Mouse (Mus musculus) frontal cortex, postnatal 25 days (tissue): ENCODE results near the gene Ager.

Experiments
- DNase-seq, 2 experiments: peaks; one replicate each; pipeline ENCODE4 v3.0.0; 2022; ENCODE audit warnings: low spot score in 2 of 2

Gene Ager

DNA sequence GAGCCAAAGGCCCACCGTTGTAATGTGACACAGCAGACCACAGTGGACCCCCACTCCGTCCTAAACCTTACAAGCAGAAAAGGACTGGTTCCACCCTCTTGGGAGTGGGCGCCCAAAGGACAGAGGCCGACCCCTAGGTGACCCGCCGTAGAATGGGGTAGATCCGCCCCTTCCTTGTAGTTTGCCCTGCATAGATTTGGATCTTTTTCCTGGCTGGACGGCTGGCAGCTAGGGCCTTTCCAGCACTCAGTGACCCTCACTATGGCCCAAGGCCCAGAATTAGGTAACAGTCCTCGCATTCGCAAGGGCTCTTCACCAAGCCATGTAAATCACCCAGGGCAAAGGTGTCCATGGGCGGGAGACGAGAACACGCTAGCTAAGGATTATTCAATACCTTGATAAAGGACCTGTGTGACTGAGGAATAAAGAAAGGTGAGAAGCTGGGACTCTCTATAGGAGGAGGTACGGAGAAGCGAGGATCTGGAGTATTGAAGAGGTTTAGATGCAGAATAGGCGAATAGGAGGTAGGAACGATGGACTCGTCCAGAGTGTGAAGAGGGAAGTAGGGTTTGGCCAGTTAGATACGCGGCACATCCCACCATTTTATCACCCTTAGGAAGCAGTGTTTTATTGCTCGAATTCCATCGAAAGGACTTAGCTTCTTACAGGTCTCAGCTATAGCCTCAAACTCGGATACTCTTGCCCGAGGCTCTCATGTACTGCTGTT lies 7.0 kb downstream of the Ager start:
- DNase-seq = no peak

DNA sequence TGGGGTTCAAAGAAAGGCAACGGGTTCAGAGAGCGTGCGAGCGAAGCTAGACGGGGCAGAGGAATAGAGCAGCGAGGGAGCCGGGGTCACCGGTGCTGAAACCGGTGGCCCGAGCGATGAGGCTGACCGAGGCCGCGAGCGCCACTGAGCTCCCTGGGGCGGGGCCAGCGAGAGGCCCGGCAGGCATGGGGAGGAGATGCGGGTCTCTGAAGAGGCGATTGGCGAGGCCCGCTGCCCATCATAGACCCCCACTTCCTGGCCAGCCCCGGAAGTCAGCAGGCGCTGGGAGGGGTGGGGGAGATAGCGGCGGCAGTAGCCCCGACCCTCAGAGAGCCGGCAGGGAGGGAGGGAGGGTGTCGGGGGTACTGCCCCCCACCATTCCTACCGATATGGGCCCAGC lies 7.9 kb downstream of the Ager start:
- peak; percentile 96 to 98 for DNase-seq

DNA sequence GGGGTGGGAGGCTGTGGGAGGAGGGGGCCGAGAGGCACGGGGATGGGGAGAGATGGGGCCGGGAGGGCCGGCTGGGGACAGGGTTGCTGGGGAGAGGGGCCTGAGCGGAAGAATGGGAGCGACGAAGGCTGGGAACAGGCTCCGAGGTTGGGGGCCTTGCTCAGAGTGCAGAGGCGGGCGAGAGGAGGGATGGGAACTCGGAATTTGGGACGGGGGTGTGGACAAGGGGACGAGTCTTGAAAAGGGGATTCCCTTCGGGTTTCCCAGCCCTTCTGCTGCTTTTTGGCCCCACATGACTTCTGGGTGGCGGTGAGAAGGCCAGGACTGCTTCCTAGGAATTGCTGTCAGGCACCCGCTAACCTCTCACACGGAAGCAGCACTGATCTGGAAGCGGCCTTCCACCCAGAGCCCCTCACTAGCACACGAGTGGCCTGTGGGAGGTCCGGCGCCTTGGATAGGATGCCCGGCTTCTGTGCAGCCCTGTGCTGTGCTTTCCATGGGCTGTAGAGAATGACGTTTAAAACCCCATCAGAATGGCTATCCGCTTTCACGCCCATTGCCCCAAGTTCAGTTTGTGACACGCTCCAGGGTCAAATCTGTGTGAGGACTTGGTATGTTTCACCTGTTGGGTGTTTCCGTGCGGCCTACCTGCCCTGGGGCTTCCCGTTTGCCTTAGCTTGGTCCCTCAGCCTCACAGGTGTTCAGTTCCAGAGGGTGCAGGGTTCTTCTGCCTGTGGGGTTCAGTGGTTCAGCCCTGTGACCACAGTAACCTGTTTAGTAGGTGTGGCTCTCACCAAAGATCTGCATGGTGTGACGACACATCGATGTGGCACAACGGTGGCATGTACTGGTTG lies 8.8 kb downstream of the Ager start:
- no peak for DNase-seq

DNA sequence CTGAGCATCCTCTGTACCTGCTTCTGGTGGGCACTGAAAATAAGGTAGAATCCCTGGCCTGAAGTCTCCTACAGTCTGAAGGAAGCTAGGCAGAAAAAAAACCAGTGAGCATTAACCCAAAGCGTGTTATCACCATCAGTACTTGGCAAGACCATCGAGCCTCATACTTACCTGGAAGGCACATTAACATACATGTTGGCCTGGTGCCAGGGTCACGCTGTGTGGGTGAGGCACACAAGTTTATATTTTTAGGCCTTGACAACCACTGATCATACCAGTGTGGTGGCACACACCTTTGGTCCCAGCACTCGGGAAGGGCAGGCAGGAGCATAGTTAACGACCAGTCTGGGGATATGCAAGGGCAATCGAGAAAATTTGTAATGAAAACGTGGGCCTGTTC lies 10.3 kb downstream of the Ager start:
- no peak for DNase-seq

DNA sequence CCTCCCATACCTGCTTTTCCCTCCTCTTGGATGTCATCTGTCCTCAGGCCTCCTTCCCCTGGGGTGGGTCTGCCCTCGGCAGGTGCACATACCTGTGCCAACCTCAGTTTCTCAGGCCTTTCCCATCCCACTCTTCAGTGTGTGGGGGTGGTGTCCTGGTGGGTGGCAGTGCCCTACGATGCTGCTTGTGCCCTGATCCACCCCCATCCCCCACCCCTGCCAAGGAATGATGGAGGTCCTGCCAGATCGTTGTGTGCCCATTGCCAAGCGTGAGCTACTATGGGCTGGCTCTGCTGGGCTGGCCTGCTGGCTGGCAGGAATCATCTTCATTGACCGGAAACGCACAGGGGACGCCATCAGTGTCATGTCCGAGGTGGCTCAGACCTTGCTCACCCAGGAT lies 13.4 kb downstream of the Ager start:
- DNase-seq = no peak

DNA sequence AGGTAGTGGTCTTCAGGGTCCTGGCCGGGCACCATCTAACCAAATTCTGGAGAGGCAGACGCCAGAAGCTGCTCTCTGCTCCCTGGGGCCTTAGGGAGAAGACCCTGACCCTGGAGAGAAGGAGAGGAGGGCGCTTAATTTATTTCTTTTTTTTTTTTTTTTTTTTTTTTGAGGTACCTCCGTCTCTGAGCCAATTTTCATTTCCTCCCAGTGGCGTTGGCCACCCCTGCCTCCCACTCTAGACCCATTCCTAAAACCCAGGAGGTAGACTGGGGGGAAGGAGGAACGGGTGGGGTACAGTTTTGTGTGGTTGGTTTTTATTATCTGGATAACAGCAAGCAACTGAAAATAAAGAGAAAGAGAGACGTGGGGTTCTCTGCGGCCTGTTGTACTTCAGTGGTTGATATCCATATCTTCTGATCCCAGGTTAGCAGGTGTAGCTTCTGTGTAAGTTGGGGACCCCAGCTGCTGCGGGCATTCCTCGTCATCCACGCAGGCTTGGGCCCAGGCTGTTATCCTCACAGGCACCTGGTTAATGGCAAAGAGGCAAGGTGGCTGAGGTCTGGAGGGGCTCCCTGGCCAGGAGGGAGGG lies 15.5 kb downstream of the Ager start:
- no peak for DNase-seq

DNA sequence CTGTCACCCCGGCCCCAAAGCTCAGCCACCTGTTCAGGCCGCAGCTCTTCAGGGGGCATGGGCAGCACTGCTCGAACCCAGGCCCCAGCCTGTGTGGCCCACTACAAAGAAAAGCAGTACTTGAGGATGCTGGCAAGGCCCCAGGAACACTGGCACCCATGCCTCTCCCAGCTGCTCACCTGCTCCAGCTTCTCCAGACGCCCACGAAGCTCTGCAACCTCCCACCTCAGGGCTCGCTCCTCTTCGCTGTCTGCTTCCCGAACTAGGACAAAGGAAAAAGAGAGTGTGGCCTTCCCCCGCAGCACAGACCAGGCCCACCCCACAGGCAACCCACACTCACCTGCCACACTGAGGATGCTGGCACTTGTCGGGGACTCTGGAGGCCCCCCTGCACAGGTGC lies 16.2 kb downstream of the Ager start:
- no peak for DNase-seq

DNA sequence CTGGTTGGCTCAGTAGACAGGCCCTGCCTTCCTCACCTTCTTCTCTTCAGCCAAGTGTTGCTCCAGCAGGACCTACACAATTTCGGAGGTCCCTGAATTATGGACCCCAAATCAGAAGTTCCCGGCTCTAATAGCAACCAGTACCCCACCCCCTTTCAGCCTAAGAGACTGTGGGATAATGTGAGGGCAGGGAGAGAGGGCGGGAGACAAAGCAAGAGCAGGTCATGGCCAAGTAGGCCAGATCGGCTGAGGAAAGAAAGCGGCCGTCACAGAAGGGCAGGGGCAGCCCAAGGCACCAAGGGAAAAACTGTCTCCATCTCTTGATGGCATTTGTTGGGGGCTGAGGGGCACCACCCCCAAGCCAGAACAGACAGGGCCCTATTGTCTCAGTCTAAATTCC lies 18.2 kb downstream of the Ager start, which contains the start of gene Egfl8:
Egfl8 (minus strand) TSS at position 101 of the 400 bp plus-strand sequence.
- no peak for DNase-seq

DNA sequence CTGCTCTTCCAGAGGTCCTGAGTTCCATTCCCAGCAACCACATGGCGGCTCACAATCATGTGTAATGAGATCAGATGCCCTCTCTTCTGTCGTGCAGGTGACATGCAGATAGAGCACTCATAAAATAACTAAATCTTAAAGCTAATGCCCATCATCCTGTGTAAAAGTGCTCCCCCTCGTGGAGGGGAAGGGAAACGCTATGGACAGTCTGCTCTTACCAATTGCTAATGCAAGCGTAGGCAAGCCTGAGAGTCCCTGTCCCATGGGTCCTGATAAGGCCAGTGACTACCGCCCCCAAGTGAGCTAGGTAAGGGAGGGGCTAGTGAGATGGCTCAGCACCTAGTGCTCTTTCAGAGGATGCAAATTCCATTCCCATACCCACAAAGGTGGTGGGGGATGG lies 21.3 kb downstream of the Ager start:
- DNase-seq = no peak

DNA sequence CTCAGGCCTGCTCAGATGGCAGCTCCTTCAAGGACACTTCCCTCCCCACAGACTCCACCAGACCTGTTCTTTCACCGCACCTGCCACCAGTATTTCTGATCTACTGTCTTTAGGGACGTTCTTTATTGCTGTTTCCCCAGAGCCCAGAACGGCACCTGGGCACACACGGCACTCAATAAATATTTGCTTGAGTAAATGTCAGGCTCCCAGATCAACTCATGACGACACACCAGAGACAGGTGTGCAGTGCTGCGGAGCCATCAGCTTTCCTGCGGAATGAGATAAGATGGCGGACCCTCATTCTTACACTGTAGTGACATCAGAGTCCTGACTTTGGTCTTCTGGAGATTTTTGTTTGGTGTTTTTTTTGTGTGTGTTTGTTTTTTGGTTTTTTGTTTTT lies 23.3 kb downstream of the Ager start:
- DNase-seq = no peak

DNA sequence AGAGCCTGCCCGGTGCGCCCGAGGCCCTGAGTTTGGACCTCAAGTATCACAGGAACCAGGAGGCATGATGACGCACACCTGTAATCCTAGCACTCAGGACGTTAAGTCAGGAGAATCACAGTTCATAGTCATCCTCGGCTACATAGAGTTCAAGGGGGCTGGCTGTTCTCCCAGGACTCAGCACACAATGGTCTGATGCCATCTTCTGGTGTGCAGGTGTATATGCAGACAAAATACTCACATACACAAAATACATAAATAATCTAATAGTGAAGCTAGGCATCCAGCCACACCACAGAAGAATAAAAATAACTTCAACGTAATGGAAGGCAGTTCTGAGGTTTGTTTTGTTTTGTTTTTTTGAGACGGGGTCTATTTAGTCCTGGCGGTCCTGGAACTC lies 25.5 kb downstream of the Ager start:
- no peak for DNase-seq

DNA sequence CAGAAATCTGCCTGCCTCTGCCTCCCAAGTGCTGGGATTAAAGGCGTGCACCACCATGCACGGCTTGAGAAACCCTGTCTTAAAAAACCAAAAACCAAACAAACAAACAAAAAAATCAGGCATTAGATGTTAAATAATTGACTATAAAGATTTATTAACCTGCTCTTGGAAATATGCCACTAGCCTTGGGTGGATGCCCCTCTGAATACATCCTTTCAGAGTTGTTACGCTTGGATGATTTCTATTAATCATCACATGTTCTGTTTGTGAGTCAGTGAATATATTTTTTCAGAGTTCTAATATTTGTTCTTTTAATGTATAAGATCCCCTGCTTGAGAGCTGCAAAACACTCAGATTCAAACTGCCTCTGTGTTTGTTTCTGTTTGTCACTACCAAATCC lies 27.3 kb downstream of the Ager start:
- no peak for DNase-seq

DNA sequence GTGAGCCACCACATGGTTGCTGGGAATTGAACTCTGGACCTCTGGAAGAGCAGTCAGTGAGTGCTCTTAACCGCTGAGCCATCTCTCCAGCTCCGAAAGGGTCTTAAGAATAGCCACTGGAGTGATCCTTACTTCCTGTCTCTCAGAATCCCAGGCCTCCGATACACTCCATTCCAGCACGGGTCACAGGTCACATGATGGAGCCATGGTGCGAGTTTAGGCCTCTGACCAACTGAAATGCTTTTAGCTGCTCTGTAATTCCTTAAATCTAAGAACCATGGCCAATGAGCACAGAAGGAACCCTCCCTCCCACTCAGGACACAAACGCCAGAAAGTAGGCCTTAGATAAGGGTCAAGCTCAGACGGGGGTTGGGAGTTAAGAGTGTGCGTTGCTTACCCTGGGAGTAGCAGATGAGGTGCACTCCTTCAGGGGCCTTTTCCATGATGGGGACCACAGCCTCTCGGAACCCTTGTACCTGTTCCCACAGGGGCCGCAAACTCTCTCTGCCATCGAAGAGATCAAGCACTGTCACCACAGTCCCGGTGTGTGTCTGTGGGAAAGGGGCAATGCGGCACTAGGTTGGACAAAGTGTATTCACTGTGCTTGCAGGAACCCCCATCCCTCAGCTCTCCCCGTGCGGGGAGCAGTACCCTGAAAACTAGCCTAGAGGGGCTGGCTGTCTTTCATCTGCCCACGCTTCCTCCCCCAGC lies 28.6 kb downstream of the Ager start:
- DNase-seq = no peak

DNA sequence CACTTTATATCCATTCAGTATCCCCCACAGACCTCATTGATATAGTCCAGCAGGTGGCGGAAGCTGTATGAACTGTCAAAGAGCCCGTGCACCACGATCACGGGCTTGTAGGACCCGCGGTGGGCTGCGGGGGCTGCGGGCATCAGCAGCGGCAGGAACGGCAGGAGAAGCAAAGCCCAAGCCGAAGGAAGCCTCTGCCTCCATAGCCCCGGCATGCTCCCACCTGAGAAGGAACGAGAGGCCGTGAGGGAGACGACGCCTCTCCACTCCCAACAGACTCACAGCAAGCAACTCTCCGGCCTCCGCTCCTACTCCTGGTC lies 29.1 kb downstream of the Ager start:
- DNase-seq = no peak

DNA sequence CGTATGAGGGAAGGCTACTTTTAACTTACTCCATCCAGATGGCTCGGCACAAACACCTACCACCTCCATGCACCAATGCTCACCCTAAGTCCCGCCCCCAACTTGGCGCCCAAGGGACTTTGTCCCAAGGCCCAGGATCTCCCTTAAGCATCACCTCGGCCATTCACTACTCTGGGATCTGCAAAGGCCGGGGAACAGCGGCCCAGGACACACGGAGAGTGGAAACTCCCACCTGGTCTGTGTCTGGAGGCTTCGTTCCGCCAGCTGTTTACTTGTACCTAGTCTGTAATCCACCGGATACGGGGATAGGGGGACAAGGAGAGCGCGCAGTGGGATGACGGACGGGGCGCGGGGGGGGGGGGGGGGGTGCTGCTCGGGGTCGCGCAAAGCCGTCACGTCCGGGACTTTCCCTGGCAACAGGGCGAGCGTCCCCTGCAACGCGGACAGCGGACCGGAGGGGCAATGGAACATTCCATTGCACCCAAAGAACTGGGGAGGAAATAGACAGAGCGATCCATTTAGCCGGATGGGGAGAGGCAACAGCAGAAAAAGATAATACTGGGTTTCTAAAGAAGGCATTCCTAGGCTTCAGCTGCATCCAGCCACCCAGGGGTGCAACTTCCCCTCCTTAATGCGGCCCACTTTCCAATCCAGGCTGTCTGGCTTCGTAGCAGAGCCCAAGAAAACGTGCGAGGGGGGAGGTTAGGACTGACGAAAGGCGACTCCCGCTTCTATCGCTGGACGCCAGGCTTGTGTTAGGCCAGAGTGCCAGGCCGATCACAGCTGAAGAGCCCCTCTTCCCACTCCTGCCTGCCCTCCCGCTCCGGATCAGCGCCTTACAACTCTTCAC lies 29.7 kb downstream of the Ager start:
- peak; percentile 65 to 76 for DNase-seq

DNA sequence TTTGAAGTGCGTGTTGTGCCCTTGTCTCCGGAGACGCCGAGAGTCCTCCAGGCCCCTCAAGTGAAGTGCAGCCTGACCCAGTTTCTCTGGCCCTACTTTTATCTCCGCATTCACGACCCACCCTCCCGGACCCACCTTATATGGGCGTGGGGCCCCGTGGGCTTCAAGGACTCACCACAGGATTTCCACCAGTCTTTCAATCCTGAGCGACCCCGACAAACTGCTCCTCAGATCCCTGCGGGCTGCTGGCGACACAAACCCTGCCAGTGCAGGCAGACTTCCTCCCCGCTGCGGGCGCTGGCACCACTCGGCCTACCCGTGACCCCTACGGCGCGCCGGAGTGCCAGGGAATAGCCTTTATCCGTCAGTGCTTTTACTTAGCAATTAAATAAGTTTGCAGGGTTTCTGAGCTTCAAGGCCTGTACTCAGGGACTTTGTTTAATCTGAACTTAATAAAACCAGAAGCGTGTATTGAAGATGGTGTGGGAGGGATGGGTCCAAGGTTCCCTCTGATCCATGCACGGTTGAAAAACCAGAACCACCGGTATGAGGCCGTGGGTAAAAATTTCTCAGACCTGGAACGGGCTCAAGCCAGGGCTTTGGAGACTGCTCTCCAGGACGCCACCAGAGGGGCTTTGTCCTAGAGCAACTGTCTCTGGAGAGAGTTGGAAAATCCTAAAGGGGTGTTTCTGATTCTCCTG lies 30.4 kb downstream of the Ager start, which contains the start of gene Ppt2:
Ppt2 (minus strand) TSS at position 568 of the 701 bp plus-strand sequence.
- DNase-seq = no peak

DNA sequence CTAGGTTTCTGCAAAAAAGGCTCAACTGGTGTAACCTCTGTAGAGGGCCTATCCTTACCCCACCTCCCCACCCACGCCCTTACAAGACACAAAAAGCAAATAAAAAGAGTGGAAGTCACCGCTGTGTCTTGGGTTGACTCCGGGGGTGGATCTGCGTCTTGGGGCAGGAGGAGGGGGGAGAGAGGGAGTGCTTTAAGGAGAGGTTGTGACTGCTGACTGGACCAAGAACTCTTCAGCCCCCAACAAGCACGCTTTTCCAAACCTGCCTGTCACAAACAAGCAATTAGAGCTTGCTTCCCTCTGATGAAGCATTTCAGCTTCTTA lies 30.9 kb downstream of the Ager start:
- DNase-seq = no peak

DNA sequence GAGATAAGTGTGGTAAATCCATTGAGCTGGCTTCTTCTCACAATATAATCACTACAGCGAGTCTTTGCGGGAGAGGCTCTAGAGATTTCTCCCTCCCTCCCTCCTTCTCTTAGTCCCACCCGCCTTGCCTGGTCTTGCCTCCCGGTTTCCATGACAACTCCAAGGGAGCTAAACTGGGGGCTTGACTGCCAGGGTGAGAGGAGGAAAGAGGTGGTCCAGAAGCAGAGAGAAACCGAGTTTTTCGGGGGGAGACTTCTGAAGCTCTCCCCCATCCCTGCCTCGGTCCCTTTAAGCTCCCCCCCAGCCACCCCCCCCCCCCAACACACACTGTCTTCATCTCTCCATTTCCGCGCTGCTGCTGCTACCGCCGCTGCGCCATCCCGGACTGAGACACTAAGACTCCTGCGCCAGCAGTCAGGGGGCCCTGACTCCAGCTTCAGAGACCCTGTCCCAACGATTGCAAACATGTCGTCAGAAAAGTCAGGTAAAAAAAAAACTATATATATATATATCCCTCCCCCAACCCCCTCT lies 31.6 kb downstream of the Ager start, which contains the start of gene Prrt1:
Prrt1 (plus strand) TSS at position 313 of the 531 bp plus-strand sequence.
- DNase-seq = no peak

DNA sequence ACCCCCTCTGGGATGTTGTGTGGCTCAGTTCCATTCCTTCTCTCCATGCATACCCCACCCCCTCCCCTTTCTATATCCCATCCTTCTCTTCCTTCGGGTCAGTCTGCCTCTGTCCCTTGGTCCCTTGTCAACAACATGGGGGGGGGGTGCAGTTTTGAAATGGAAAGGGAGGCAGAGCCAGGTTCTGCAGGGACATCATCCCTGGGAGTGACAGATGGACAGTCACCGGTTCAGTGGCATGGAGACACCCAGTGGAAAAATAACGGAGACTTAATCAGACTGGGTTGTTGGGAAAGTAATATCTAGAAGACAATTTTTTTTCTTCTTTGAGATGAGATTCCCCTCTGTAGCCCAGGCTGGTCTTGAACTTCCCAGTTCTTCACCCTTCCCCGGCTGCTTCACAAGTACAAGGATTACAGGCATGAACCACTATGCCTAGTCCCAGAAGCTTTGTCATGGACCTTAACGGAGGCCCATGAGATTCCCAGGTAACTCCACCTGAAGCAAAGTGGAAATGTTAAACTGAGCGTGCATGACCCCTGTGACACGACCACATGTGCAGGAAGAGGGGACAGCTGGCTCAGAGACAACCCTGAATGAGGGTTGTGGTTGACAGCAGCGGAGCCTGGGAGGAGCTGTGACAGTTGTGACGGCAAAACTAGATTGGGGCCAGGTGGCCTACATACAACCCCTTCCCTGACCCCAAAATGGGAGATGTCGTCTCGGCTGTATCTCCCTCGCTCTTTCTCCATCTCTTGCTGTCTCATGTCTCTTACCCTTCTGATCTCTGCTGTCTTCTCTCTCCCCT lies 32.3 kb downstream of the Ager start:
- no peak for DNase-seq
